Mouse (Mus musculus): ENCODE results near the gene Nkain2.

- no peak for TF ChIP-seq POLR2A (IDR thresholded peaks at IDR 0.05; ENCODE audit: borderline replicate concordance, control insufficient read depth, low read depth, low read length)
- no peak for TF ChIP-seq CTCF (IDR thresholded peaks at IDR 0.05; ENCODE audit: control insufficient read depth, insufficient read depth, low read length)
Measured at GRCm38 (mm10) chr10:32052546-32053295, 837.5 kb downstream of the Nkain2 start.

Data from bone marrow, adult 2 months (tissue).